Comparison of ENCODE assay signal across 17 mouse cellular contexts in the genomic region with DNA sequence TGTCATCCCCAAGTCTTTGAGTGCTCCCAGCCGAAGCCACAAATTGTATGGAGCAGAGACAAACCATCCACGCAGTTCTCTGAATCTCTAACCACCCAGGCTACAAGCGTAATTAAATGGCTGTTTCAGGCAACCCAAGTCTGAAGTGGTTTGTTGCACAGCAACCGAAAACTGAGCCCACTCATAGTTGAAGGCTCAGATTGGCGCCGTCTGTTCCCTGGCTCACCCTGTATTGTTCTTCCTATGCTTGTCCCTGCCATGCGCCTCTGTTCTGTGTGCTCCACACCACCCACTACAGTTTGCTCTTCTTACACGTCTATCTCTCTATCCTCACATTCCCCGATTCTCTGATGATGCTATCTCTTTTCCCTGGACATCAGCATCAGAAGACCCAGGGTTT. TPM values are rescaled to one million over a fixed set of nuclear protein-coding genes. Genes with fewer than 3 reads are reported as not detected.
A peak's percentile ranks its signal among the peaks of the same experiment; 100 is the strongest.
DNase-seq lines count a peak whose midpoint lies in the region; ATAC-seq lines count a peak whose summit lies in the region.
"Had no signal": no experiment of that assay in that cellular context is flagged by ENCODE, and none has a peak within 500 bp of the region (broad histone marks: within the 10 kb centered on the region; RNA-seq: fewer than 3 reads in every experiment).

No protein-coding gene starts in this region.

- H3K4me3 ChIP-seq in forebrain, embryonic 13.5 days = no peak overlapping the region
- H3K4me3 ChIP-seq in forebrain, embryonic 11.5 days (ENCODE audit: low read depth, low read length) = no peak overlapping the region
- H3K4me3 ChIP-seq in forebrain, embryonic 16.5 days (replicated peaks; ENCODE audit: low read length) = no peak overlapping the region
- H3K4me3 ChIP-seq: heart, embryonic 10.5 days; limb, embryonic 15.5 days; myocyte had no signal

- no peak overlapping the region for H3K9ac ChIP-seq in forebrain, embryonic 13.5 days
- no peak overlapping the region for H3K9ac ChIP-seq in forebrain, embryonic 11.5 days (ENCODE audit: low read length)
- no peak overlapping the region for H3K9ac ChIP-seq in forebrain, embryonic 16.5 days (replicated peaks; ENCODE audit: low read depth, low read length)
- H3K9ac ChIP-seq: limb, embryonic 15.5 days had no signal

- ATAC-seq in forebrain, embryonic 13.5 days = peak; percentile 76
- no peak for ATAC-seq in forebrain, embryonic 11.5 days (replicated peaks; ENCODE audit: low FRiP score)
- ATAC-seq in forebrain, embryonic 16.5 days = peak; percentile 58
- ATAC-seq: intestine, postnatal 0 days had no signal

- H3K27ac ChIP-seq in forebrain, embryonic 13.5 days = no peak overlapping the region
- no peak overlapping the region for H3K27ac ChIP-seq in forebrain, embryonic 11.5 days (ENCODE audit: low read depth, low read length)
- no peak overlapping the region for H3K27ac ChIP-seq in forebrain, embryonic 16.5 days (ENCODE audit: low read length)
- H3K27ac ChIP-seq: heart, embryonic 10.5 days; limb, embryonic 15.5 days had no signal

- DNase-seq in forebrain, embryonic 11.5 days (ENCODE audit: low spot score) = no peak
- peak; percentile 42 for DNase-seq in layer of hippocampus, adult 9-10 months (ENCODE audit: low spot score)
- DNase-seq in right cerebral cortex, adult 2 months (ENCODE audit: low spot score in 2 of 2) = peak; percentile 59 to 71
- DNase-seq in heart, adult 8-10 months (ENCODE audit: low spot score) = no peak
- DNase-seq in retina, embryonic 14.5 days (ENCODE audit: low spot score) = no peak
- DNase-seq in cerebellum, postnatal 25 days = no peak
- DNase-seq: adrenal gland, adult 8-10 months; heart, postnatal 4 days; kidney, postnatal 36 days; lung, adult 2 months; thymus, adult 2 months had no signal

- no peaks in the 10 kb centered on the region for H3K36me3 ChIP-seq in forebrain, embryonic 13.5 days (ENCODE audit: poor library complexity, severe bottlenecking)
- H3K36me3 ChIP-seq in forebrain, embryonic 11.5 days (ENCODE audit: control insufficient read depth, insufficient read depth, low read length) = no peaks in the 10 kb centered on the region
- no peaks in the 10 kb centered on the region for H3K36me3 ChIP-seq in forebrain, embryonic 16.5 days (ENCODE audit: control insufficient read depth, insufficient read depth)
- H3K36me3 ChIP-seq: heart, embryonic 10.5 days; limb, embryonic 15.5 days had no signal

- no peak overlapping the region for H3K4me2 ChIP-seq in forebrain, embryonic 13.5 days
- no peak overlapping the region for H3K4me2 ChIP-seq in forebrain, embryonic 11.5 days (ENCODE audit: low read depth, low read length, severe bottlenecking)
- H3K4me2 ChIP-seq in forebrain, embryonic 16.5 days (ENCODE audit: low read length) = no peak overlapping the region
- H3K4me2 ChIP-seq: limb, embryonic 15.5 days had no signal

- WGBS in forebrain, embryonic 13.5 days = 69% methylated on average over 9 of the region's 9 CpGs
- 75% methylated on average over 9 of the region's 9 CpGs for WGBS in forebrain, embryonic 11.5 days
- WGBS in forebrain, embryonic 16.5 days = 68% methylated on average over 9 of the region's 9 CpGs

- H3K9me3 ChIP-seq in forebrain, embryonic 13.5 days (replicated peaks) = peaks cover 7% of the 10 kb centered on the region
- peaks cover 4% of the 10 kb centered on the region; the same call in 1 of the 2 replicates for H3K9me3 ChIP-seq in forebrain, embryonic 11.5 days (ENCODE audit: control insufficient read depth, low read length)
- peaks cover 5% of the 10 kb centered on the region for H3K9me3 ChIP-seq in forebrain, embryonic 16.5 days (ENCODE audit: control insufficient read depth, low read length)
- H3K9me3 ChIP-seq: heart, embryonic 10.5 days; limb, embryonic 15.5 days had no signal

- no peaks in the 10 kb centered on the region for H3K27me3 ChIP-seq in forebrain, embryonic 13.5 days
- H3K27me3 ChIP-seq in forebrain, embryonic 11.5 days (ENCODE audit: control insufficient read depth, insufficient read depth, low read length) = no peaks in the 10 kb centered on the region
- H3K27me3 ChIP-seq in forebrain, embryonic 16.5 days (replicated peaks; ENCODE audit: control insufficient read depth, insufficient read depth, low read length) = no peaks in the 10 kb centered on the region
- H3K27me3 ChIP-seq: limb, embryonic 15.5 days had no signal

- H3K4me1 ChIP-seq in forebrain, embryonic 13.5 days = peaks cover 16% of the 10 kb centered on the region
- H3K4me1 ChIP-seq in forebrain, embryonic 11.5 days (replicated peaks; ENCODE audit: control insufficient read depth, insufficient read depth, low read length) = no peaks in the 10 kb centered on the region
- H3K4me1 ChIP-seq in forebrain, embryonic 16.5 days (replicated peaks; ENCODE audit: control insufficient read depth, insufficient read depth, low read length) = peaks cover 16% of the 10 kb centered on the region
- H3K4me1 ChIP-seq: heart, embryonic 10.5 days had no signal

RNA-seq across cellular contexts. Expression of a gene that starts 15.8 kb away (rescaled TPM):
- polyA plus RNA-seq in forebrain, embryonic 13.5 days (2015; fragmentation: Nextera tagmentation; extraction: Ambion mirVana) = 4.5 and 4.8 TPM in 2 replicates
- 5.5 and 5.8 TPM in 2 replicates for polyA plus RNA-seq in forebrain, embryonic 11.5 days (2014; fragmentation: Nextera tagmentation; extraction: Ambion mirVana)
- 5.0 and 5.5 TPM in 2 replicates for polyA plus RNA-seq in forebrain, embryonic 16.5 days (2015; fragmentation: Nextera tagmentation; extraction: Ambion mirVana)
- total RNA-seq in heart, adult 8-10 months (2022) = 10 to 100 TPM; 19.8 to 24.7 (median 21.0) TPM

Comparison
In these comparisons a context has a peak if more than half of its experiments do, and no peak if none do; other contexts are left out.
1. DNase-seq: peak in layer of hippocampus, adult 9-10 months (single experiment) and right cerebral cortex, adult 2 months (2 of 2); none in forebrain, embryonic 11.5 days (single experiment), heart, adult 8-10 months (single experiment), retina, embryonic 14.5 days (single experiment) and cerebellum, postnatal 25 days (0 of 2).